Mouse (Mus musculus) embryonic fibroblast, embryonic 13.5 days (primary cell): Measurements from ENCODE around the gene Ctf2.

ENCODE experiments used
- CTCF ChIP-seq: IDR thresholded peaks from 2 replicates; pipeline ENCODE4 v1.5.1; 2011; ENCODE audit warnings: mild to moderate bottlenecking, control low read depth, low read length, moderate library complexity, borderline replicate concordance; ENCODE audit not compliant: insufficient read depth
- POLR2A ChIP-seq: IDR thresholded peaks from 2 replicates; pipeline ENCODE4 v1.6.1; 2011; ENCODE audit warnings: low read depth, mild to moderate bottlenecking, control low read depth, low read length, moderate library complexity

GRCm38 (mm10) chr7:127671880-127672774 lies 59.8 kb downstream of the Ctf2 start:
- TF ChIP-seq CTCF (no peak), POLR2A (no peak)
